Mouse (Mus musculus) kidney, postnatal 10 days (tissue): ENCODE data around the gene Akap13.
"Not testable (repeated sequence)": the region's sequence is repeated elsewhere in the genome, so short reads cannot be mapped to it uniquely, and the experiment has no call there.

ENCODE experiments used
- DNase-seq: peaks from one replicate; pipeline ENCODE4 v3.0.0; 2021; ENCODE audit warnings: mixed read lengths

Gene Akap13

GRCm38 (mm10) chr7:75731951-75732350, 276.6 kb downstream of the Akap13 start:
- no peak for DNase-seq

DNA sequence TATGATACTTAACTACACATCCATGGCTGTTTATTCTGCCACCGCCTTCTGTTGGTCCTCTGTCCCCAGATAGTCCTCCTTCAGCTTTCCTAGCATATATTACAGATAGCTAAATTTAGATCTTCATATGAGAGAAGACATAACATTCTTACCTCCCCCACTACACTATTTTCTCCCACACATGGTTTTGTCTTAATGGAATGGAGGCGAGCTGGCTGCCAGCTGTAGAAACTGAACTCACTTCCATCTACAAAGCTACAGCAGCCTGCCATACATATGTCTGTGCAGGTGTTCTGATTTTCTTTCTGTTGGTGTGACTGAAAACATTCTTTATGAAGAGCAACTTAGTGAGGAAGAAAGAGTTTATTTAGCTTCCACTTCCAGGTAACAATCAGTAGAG, 277.8 kb downstream of the Akap13 start:
- DNase-seq, result no peak

DNA sequence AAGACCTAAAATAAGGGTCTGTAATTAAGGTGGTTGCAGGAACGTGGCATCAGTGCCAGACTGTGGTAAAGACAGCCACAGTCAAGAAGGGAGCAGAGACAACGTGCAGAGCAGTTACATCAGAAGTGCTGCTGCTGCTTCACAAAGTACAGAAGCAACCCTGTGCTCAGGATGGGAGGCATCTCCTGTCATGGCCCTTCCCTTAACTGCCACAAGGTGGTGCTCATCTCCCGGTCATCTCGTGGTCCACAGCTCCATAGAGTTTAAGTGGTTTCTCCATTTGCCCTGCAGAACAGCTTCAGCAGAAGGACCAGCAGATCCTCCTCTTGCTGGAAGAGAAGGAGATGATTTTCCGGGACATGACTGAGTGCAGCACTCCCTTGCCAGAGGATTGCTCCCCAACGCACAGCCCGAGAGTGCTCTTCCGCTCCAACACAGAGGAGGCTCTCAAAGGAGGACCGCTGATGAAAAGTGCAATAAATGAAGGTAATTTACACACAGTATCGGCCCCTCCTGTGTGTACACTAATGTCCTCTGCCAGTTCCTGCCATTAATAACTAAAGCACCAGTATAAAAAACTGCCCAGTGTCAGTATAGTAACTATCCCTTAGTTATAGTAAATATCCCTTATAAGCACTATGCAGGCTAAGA, 283.9 kb downstream of the Akap13 start:
- DNase-seq, result peak; percentile 76

DNA sequence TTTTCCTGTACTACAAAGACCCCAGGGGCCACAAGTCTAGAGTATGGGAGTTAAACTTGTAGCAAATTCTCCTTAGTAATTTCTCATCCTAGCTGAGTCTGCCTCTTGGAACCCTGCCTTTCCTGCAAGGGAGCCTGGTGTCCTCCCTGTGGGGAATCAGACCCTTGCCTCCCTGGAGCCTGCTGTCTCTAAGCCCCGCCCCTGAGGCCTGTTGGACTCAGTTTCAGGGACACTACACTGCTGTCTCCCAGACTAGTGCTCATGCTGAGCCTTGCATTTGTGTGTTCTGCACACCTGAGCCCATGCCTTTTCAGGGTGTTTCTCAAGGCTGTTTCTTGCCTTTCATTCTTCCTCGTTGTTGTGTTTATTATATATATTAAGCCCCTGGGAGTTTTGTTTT, 289.2 kb downstream of the Akap13 start:
- no peak for DNase-seq

DNA sequence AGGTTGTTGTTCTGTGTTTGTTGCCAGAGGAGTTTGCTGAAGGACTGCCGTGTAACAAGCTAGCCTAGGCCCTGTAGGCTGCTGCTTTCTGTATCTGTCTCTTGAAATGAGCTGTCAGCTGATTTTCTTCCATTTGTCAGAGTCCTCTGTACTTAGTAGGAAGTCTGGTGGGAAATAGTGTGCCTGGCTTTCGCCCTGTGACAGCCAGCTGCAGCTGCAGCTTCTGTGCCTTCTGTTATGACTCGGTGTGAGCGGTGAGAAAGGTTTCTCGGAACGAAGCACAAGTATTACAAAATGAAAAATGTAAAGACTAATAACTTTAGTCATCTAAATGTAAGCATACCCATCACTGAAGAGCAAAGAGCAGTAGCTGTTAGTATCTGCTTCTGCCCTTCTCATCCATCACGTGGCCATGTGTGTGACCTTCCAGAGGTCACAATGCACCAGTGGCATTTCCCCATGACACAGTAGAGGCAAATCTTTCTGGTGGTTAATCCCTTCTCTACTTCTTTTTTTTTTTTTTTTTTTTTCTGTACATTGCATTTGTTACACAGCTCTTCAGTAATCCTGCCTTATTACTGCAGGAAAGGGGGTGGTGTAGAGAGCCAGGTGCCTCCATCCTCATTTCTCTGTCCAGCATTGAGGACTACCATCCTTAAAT, 289.8 kb downstream of the Akap13 start:
- DNase-seq, result no peak

- DNase-seq, result peak; percentile 41
Observed at GRCm38 (mm10) chr7:75745969-75746368, 290.6 kb downstream of the Akap13 start.

DNA sequence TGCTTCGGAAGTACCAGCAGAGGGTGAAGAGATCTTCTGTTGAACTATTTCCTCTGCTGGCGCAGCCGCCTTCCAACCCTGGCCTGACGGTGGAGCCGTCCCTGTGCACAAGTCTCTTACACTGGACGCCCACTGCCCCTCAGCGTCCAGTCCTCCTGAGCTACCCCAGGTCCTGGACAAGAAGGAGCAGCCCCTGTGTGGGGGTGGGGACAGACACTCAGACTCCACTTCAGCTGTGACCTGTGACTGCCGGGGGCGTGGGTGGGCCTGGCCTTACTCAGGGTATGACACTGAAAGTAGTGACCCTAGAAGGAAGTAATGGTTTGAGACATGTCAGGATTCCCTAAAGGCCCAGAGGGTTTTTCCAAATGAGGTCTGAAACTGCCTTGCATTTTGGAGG, 295.2 kb downstream of the Akap13 start:
- no peak for DNase-seq

GRCm38 (mm10) chr7:75751161-75751803, 295.9 kb downstream of the Akap13 start:
- no peak for DNase-seq

DNA sequence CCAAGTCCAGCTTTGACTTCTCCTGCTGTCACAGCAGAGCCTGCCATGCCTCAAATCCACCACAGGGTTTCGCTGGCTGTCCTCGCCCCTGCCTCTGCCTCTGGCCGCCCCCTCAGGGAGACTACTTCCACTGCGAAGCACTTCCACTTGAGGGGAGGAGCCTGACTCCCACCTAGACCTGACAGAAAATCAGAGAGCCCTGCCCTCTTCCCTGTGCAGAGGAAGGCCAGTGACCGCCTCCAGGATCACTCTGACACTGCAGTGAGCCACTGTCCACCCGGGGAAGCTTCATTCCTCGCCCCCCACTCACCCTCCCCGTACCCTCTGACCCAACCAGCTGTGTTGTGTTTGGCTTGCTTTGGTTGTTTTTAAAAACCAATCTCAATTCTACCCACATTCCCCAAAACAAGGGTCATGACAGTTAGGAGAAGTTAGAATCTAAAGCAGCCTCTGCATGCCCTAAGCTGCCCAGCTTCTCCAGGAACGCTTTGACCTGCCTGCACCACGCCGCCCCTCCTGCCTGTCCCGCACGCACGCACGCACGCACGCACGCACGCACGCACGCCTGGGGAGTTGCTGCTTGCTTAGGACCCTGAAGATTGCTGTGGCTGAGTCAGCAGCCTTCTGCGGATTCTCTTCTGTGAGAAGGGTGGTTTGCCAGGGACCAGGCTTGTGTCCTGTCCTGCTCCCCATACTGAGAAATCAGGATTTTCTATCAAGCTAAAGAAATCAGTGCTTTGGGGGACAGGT, 297.3 kb downstream of the Akap13 start:
- DNase-seq, result peak; percentile 72

DNA sequence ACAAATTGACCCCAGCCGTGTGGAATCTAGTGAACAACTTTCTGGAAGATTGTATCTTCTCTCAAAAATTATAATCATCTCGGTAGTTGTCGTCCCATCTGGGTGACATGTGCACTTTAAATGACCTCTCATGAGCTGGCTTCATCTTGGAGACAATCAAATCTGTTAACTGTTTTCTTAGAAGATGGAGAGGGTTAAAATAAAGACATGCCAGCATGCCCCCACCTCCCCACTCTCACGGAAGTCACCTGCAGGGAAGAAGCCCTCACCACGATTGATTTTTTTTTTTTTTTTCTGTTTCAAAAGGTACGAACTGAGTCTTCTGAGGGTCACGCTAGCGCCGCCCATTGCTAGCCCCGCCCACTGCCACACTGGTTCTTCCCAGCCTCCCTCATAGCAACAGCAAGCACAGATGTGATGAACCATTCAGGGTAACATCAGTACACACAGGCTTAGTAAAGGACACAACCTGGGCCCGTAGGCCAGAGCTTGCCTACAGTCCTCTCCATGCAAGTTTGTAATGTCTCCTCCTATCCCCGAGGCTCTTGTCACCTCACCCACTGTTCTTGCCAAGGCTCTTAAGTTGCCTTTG, 298.0 kb downstream of the Akap13 start:
- no peak for DNase-seq

- DNase-seq, result no peak
Observed at GRCm38 (mm10) chr7:75754587-75755499, 299.5 kb downstream of the Akap13 start.

GRCm38 (mm10) chr7:75755861-75756449, 300.6 kb downstream of the Akap13 start:
- DNase-seq, result no peak

- no peak for DNase-seq
Observed at GRCm38 (mm10) chr7:75759992-75760514, 304.7 kb downstream of the Akap13 start.

DNA sequence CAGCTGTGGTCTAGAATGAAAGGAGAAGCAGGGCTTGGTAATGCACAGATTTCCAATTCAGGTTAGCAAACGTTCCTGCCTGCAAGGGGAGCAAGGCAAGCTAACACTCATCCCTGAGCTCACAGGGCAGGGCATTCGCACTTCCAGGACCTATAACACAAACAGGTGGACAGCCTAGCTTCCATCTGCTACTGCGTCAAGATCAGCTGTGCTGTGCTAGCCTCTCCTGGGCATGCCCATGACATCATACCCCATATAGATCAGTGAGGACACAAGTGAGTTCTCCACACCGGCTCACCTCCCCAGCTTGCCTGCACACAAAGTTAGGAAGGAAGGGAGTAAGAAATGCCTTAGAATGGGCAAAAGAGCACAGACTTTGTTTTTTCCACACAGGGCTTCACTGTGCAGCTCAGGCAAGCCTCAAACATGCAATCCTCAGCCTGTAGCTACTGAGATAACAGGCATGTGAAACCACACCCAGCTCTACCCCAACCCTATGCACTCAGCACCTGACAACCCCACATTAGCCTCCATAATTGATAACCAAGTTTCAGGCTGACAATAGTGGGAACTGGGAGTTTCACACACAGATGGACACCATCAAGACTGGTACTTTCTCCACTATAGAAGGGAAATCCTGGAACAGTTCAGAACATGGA, 305.5 kb downstream of the Akap13 start:
- not testable (repeated sequence) for DNase-seq

- DNase-seq, result peak; percentile 22
Observed at GRCm38 (mm10) chr7:75762225-75762624, 306.9 kb downstream of the Akap13 start.

GRCm38 (mm10) chr7:75767080-75767769, 311.9 kb downstream of the Akap13 start:
- not testable (repeated sequence) for DNase-seq

DNA sequence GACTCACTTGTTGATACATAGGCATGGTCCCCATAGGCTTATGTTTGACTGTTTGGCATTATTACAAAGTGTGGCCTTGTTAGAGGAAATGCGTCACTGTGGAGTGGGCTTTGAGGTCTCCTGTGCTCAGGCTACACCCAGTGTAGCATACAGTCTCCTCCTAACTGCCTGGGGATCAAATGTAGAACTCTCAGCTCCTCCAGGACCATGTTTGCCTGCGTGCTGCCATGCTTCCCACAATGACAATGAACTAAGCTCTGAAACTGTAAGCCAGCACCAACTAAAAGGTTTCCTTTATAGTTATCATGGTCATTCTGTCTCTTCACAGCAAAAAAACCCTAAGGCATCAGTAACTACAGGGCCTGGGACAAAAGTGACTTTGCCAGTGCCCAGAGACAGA, 312.8 kb downstream of the Akap13 start:
- DNase-seq, result no peak

DNA sequence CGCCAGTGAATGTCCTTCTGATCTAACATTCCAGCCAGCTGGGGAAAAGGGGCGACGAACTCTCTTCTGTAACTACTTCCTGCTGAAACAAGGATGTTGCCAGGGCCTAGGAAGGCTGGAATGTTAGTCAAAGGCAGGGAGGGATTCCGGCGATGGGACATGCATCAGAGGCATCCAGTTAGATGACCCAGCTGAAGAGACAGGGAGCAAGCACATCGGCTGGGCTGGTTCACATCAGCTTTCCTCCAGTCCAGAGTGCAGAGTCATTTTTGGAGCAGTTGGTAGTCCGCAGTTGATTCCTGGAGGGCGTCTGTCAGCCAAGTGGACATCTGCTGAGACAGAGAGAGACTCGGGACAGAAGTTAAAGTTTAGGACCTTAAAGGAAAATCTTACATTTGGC, 314.6 kb downstream of the Akap13 start:
- DNase-seq, result no peak

DNA sequence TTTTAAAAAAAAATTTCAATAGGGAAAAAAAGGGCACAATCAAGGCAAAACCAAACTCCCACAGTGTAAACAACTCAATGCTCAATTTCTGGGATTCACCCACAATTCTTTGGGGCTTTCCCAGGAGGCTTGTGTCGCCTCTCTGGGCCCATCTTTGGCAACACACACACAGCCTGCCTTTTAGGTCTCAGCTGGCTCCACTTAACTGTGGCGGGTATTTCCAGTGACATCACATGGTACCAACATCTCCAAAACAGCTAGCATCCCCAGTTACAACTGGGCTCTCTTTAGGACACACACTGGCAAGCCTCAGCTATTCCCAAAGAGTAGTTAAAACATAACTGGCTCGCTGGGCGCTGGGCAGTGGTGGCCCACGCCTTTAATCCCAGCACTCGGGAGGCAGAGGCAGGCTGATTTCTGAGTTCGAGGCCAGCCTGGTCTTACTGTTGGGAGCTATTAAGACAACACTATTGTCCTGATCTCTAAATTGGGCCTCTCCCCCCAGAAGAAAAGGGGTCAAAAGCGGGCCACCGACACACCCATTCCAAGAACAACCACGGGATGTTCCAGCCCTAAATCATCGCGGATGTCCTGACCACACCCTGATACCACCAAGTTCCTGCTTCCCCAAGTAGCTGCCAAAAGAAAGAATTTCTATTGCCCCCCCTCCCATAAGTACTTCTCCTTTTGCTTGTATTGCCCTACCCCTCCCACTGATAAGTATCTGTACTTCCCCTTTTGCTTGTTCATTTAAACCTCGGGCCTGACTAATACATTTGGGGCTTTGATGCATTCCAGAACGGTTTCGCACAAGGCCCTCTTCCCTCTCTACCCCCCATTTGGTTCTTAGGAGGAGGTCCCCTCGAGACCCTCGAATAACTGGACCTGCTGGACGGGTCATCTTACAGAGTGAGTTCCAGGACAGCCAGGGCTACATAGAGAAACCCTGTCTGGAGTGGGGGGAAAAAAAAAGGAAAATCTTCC, 319.1 kb downstream of the Akap13 start:
- DNase-seq, result not testable (repeated sequence)
